In the genomic region with DNA sequence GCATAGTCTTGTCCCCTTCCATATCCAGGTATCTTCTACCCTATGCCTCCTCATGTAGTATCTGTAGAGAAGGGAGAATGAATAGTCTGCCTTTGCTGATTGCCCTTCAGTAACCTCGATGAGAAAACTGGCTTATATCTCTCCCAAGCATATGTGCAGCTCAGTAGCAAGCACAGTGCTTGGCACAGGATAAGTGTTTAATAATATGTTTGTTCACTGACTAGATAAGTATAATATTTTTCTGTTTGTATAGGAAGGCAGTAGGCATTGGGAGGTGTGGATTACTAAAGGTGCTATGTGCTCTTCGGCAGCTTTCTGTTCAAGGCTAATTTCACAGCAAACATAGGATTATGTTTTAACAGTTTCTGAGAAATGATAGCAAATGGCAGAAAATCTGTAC, we compare ENCODE assay signal across 17 mouse cellular contexts.
"Had no signal": no experiment of that assay in that cellular context is flagged by ENCODE, and none has a peak within 500 bp of the region (broad histone marks: within the 10 kb centered on the region; RNA-seq: fewer than 3 reads in every experiment).

No protein-coding gene starts in this region.

- H3K4me3 ChIP-seq: lung, embryonic 15.5 days; megakaryocyte, embryonic 14.5 days; midbrain, embryonic 13.5 days; midbrain, embryonic 15.5 days; neural tube, embryonic 12.5 days; stomach, embryonic 15.5 days had no signal

- H3K4me2 ChIP-seq: lung, embryonic 15.5 days; midbrain, embryonic 11.5 days; midbrain, embryonic 13.5 days; midbrain, embryonic 15.5 days; neural tube, embryonic 12.5 days; stomach, embryonic 15.5 days had no signal

- H3K9ac ChIP-seq: lung, embryonic 15.5 days; midbrain, embryonic 13.5 days; midbrain, embryonic 15.5 days; neural tube, embryonic 12.5 days; stomach, embryonic 15.5 days had no signal

- ATAC-seq: lung, postnatal 0 days; midbrain, embryonic 13.5 days; midbrain, embryonic 15.5 days had no signal

- DNase-seq: lung, adult 2 months; lung, postnatal 14 days; lung, postnatal 36 days; right cerebral cortex, postnatal 14 days; thymus, adult 2 months; thymus, postnatal 25 days; thymus, postnatal 4 days had no signal

- H3K9me3 ChIP-seq: lung, embryonic 15.5 days; megakaryocyte, embryonic 14.5 days; midbrain, embryonic 13.5 days; neural tube, embryonic 12.5 days; stomach, embryonic 15.5 days had no signal

- H3K36me3 ChIP-seq: lung, embryonic 15.5 days; midbrain, embryonic 13.5 days; midbrain, embryonic 15.5 days; neural tube, embryonic 12.5 days; stomach, embryonic 15.5 days had no signal

- H3K4me1 ChIP-seq: lung, embryonic 15.5 days; megakaryocyte, embryonic 14.5 days; midbrain, embryonic 13.5 days; midbrain, embryonic 15.5 days; neural tube, embryonic 12.5 days; stomach, embryonic 15.5 days had no signal

- H3K27ac ChIP-seq: lung, embryonic 15.5 days; macrophage; midbrain, embryonic 13.5 days; midbrain, embryonic 15.5 days; neural tube, embryonic 12.5 days; stomach, embryonic 15.5 days; stomach, postnatal 0 days had no signal

- H3K27me3 ChIP-seq: lung, embryonic 15.5 days; megakaryocyte, embryonic 14.5 days; midbrain, embryonic 13.5 days; midbrain, embryonic 15.5 days; neural tube, embryonic 12.5 days; stomach, embryonic 15.5 days had no signal
